Mouse (Mus musculus) stomach, postnatal 0 days (tissue): ENCODE measurements around the gene Glp2r. TPM values are rescaled to one million over a fixed set of nuclear protein-coding genes. Genes with fewer than 3 reads are reported as not detected.

Experiments
- ATAC-seq: fragments of 200-750 bp; cut with Nextera tagmentation; 2 replicates; pipeline ENCODE4 v1.8.0; 2017; ENCODE audit not compliant: low FRiP score, low TSS enrichment
- DNase-seq: peaks from one replicate; pipeline ENCODE4 v3.0.0-alpha.2; 2016; ENCODE audit warnings: low spot score
- H3K27ac ChIP-seq: fragments of 300-500 bp; sonication (generic); replicated peaks from 2 replicates; pipeline ENCODE4 v1.5.1; 2014; ENCODE audit warnings: mild to moderate bottlenecking, control low read depth
- H3K27me3 ChIP-seq: fragments of 300-500 bp; sonication (generic); 2 replicates; pipeline ENCODE4 v1.6.1; 2014; ENCODE audit warnings: low read length; ENCODE audit not compliant: control insufficient read depth, insufficient read depth
- H3K36me3 ChIP-seq: fragments of 300-500 bp; sonication (generic); 2 replicates; pipeline ENCODE4 v1.6.1; 2014; ENCODE audit warnings: low read length, mixed read lengths; ENCODE audit not compliant: control insufficient read depth, insufficient read depth
- H3K4me1 ChIP-seq: fragments of 300-500 bp; sonication (generic); replicated peaks from 2 replicates; pipeline ENCODE4 v1.6.1; 2014; ENCODE audit warnings: antibody characterized with exemption; ENCODE audit not compliant: control insufficient read depth, insufficient read depth
- H3K4me2 ChIP-seq: fragments of 300-500 bp; sonication (generic); replicated peaks from 2 replicates; pipeline ENCODE4 v1.6.1; 2014; ENCODE audit warnings: low read depth, mild to moderate bottlenecking, control low read depth, moderate library complexity
- H3K4me3 ChIP-seq: fragments of 300-500 bp; sonication (generic); 2 replicates; pipeline ENCODE4 v1.5.1; 2014; ENCODE audit warnings: low read depth, low read length, control low read depth
- H3K9ac ChIP-seq: fragments of 300-500 bp; sonication (generic); 2 replicates; pipeline ENCODE4 v1.6.1; 2014; ENCODE audit warnings: mild to moderate bottlenecking, low read length, control low read depth, mixed read lengths
- H3K9me3 ChIP-seq: fragments of 300-500 bp; sonication (generic); 2 replicates; pipeline ENCODE4 v1.6.1; 2016; ENCODE audit warnings: low read length; ENCODE audit not compliant: control insufficient read depth
- CTCF ChIP-seq: IDR thresholded peaks from 2 replicates; pipeline ENCODE4 v1.5.1; 2016; ENCODE audit warnings: antibody characterized with exemption, low read depth, mild to moderate bottlenecking, moderate library complexity
- EP300 ChIP-seq: optimal IDR thresholded peaks from 2 replicates; pipeline ENCODE3; 2016; ENCODE audit warnings: antibody characterized with exemption
- WGBS: fragments of 180-500 bp; shearing (Covaris S2); extraction: QIAGEN DNeasy Blood & Tissue Kit; methylation state at CpG from one replicate; pipeline ENCODE4 v1.1.7; 2014; 5-methylcytosine and 5-hydroxymethylcytosine counted together
- polyA plus RNA-seq: library from polyadenylated mRNA; unstranded; fragments of >200 nt; fragmentation: Nextera tagmentation; extraction: Ambion mirVana; gene quantifications from 2 replicates; pipeline ENCODE4 v1.2.1, GENCODE M21; 2015

The Glp2r gene
- polyA plus RNA-seq, 1 experiment from 2014 or later, result 0.50 TPM

DNA sequence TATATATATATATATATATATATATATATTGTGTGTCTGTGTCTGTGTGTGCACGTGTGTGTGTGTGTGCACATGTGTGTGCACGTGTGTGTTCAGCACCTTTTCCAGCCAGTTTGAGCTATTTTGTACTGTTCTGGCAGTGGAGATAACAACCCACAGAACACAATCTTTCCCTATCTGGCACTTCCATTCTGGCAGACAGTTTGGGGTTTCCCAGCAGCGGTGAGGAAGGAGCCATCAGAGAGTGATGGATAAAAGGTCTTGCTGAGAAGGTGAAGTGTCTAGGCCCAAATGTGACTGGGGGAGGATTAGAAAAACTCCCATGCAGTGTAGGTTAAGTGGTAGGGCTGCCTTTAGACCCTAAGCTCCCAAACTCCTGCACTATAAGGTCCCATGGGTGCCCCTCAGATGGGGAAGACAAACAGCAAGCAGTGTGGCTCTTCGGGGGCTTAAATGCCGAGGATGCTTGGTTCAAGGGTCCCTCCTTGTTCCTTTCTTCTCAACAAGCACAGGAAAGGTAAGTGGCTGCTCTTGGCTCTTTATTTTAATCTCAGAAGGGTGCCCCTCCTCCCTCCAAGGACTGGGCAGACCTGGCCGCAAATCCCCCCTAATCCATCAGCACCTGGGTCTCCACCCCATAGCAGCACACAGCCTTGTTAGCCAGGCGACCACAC lies 76.1 kb downstream of the Glp2r start, which contains the start of gene Rcvrn:
Gene Rcvrn, plus strand, starts transcription at position 624 of the 674 bp plus-strand sequence.
- WGBS, result 62% methylated on average over 7 of the region's 7 CpGs
- no peak for DNase-seq
- Histone ChIP-seq H3K27ac (no peak within 1 kb of the TSS), H3K36me3 (no peaks in the 10 kb centered on the region), H3K27me3 (no peaks in the 10 kb centered on the region), H3K4me2 (no peak within 1 kb of the TSS), H3K9ac (no peak within 1 kb of the TSS), H3K9me3 (no peaks in the 10 kb centered on the region), H3K4me1 (no peaks in the 10 kb centered on the region), H3K4me3 (no peak within 1 kb of the TSS)
- TF ChIP-seq EP300 (no peak), CTCF (no peak)
- ATAC-seq, result no peak

DNA sequence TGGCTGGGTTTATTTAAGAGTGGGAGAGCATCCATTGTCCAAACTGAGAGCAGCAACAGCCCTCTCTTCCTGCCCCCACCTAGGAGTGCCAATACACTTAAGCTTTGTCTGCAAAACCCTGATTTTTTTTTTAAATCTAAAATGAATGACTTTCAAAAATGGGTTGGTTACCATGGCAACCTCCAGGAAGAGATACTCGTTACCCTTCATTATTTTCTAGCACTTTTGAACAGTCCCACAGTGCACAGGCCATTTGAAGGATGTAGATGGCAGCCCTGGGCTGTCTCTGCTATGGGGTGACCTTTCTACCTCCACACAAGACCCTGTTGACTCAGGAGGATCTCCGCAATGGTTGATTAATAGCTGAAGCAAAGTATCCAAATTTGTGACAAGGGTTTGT lies 84.8 kb downstream of the Glp2r start:
- Histone ChIP-seq H3K9me3 (no peaks in the 10 kb centered on the region), H3K27ac (no peak overlapping the region), H3K4me2 (no peak overlapping the region), H3K4me3 (no peak overlapping the region), H3K9ac (no peak overlapping the region), H3K4me1 (no peaks in the 10 kb centered on the region), H3K36me3 (no peaks in the 10 kb centered on the region), H3K27me3 (no peaks in the 10 kb centered on the region)
- ATAC-seq (no peak), DNase-seq (no peak)
- WGBS, result 74% methylated on average over 2 of the region's 2 CpGs
- TF ChIP-seq CTCF (no peak), EP300 (no peak)

DNA sequence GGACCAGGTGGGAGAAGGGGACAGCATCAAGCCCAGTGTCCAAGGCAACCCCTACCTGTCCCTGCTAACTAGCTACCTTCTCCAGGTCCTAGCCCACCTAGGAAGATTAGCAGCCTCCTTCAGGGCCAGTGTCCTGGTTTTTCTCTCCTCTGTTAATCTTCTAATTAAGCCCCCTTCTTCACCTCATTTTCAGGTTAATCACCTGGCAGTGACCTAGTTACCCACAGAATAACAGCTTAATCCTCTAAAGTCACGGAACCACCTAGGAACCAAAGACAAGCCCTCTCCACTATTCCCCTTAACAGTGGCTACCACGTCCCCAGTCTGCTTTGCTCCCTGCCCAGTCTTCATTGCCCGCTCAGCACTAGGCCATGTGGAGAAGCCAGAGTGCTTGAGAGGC lies 89.1 kb downstream of the Glp2r start:
- 86% methylated on average over 3 of the region's 3 CpGs for WGBS
- Histone ChIP-seq H3K9me3 (no peaks in the 10 kb centered on the region), H3K36me3 (no peaks in the 10 kb centered on the region), H3K4me1 (no peaks in the 10 kb centered on the region), H3K4me2 (no peak overlapping the region), H3K27me3 (no peaks in the 10 kb centered on the region), H3K9ac (no peak overlapping the region), H3K27ac (no peak overlapping the region), H3K4me3 (no peak overlapping the region)
- no peak for TF ChIP-seq CTCF
- no peak for TF ChIP-seq EP300
- DNase-seq, result no peak
- ATAC-seq, result no peak

DNA sequence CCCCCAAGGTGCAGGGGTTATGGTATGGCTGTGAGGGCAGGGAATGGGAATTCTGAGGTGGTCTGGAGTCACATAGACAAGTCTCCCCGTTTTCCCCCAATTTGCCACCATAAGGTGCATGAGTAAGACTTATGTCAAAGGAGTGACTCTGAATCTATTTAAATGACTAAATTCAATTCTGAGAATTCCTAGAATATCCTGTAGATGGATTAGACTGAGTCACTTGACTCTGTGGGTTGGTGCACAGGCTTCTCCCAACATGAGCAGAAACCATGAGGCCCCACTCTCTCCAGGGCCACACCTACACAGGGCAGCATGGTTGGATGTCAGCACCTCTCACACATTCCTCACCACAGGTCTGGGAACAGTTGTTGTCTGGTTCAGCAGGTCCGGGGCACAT lies 91.0 kb downstream of the Glp2r start:
- no peak overlapping the region for H3K4me3 ChIP-seq
- H3K9me3 ChIP-seq, result no peaks in the 10 kb centered on the region
- DNase-seq, result no peak
- H3K4me1 ChIP-seq, result no peaks in the 10 kb centered on the region
- no peak overlapping the region for H3K9ac ChIP-seq
- TF ChIP-seq EP300 (no peak), CTCF (no peak)
- no peaks in the 10 kb centered on the region for H3K36me3 ChIP-seq
- H3K4me2 ChIP-seq, result no peak overlapping the region
- no peak overlapping the region for H3K27ac ChIP-seq
- no peaks in the 10 kb centered on the region for H3K27me3 ChIP-seq
- WGBS, result 83% methylated on average over 2 of the region's 2 CpGs
- ATAC-seq, result no peak

DNA sequence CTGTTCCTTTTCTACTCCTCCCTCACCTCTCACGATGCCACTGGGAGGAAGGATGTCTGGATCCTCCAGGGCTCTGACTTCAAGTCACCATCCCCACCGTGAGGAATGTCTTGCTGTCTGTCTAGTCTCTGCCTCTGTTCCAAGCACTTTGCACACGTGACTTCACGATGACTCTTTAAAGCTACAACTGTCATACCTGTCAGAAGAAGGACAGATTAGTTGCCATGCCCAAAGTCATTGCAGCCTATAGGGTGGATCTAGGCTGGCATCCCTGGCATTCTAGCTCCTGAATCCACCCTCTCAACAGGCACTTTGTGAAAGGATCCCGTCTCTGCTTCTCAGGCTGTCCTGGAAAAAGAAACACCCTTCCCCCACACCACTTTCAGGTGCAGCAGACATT lies 91.7 kb downstream of the Glp2r start:
- H3K4me1 ChIP-seq, result no peaks in the 10 kb centered on the region
- TF ChIP-seq CTCF (no peak), EP300 (no peak)

DNA sequence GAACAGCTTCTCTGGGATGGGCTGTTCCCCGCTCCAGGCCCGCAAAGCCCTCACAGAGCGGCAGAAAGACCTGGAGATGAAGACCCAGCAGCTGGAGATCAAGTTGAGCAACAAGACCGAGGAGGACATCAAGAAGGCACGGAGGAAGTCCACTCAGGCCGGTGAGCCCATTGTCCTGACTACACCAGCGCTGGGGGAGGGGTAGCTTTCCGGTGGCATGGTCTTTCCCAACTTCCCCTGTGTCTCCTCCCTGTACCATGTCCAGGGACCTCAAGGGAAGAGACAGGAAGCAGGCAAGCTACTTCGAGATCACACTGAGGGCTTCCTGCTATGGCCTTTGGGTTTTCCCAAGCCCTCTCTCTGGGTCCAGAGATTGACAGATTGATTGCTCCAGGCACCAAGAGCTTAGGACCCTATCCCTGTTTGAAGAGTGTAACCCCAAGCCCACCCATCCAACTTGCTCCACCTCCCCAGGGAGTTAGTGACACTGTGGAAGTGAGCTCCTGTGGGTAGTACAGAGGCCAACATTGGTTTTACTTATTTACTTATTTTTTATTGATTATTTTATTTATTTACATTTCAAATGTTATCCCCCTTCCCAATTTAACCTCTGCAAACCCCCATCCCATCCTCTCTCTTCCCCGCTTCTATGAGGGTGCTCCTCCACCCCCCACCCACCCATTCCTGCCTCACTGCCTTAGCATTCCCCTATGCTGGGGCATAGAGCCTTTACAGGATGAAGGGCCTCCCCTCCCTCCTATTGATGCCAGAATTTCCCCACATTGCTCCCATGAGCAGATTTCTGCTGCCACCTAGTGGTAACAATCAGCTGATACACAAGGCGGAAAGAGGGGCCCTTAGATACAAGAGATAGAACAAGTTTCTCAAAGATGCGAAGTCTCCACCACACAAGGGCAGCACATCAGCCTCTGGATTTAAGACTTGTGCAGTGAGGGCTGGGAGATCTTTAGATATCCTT lies 95.1 kb downstream of the Glp2r start:
- Histone ChIP-seq H3K4me2 (no peak overlapping the region), H3K36me3 (no peaks in the 10 kb centered on the region), H3K9ac (no peak overlapping the region), H3K27ac (no peak overlapping the region), H3K27me3 (no peaks in the 10 kb centered on the region), H3K4me1 (no peaks in the 10 kb centered on the region), H3K9me3 (no peaks in the 10 kb centered on the region), H3K4me3 (no peak overlapping the region)
- DNase-seq (peak; percentile 39), ATAC-seq (peak; percentile 42; the same call in 1 of the 2 replicates)
- WGBS, result 60% methylated on average over 12 of the region's 12 CpGs
- TF ChIP-seq CTCF, result peak; percentile 98
- no peak for TF ChIP-seq EP300

More for the DNA sequence above, 91.7 kb downstream of the Glp2r start:
- Histone ChIP-seq H3K9ac (no peak overlapping the region), H3K9me3 (no peaks in the 10 kb centered on the region), H3K4me3 (no peak overlapping the region), H3K27ac (no peak overlapping the region), H3K27me3 (no peaks in the 10 kb centered on the region), H3K36me3 (no peaks in the 10 kb centered on the region), H3K4me2 (no peak overlapping the region)
- 59% methylated on average over 5 of the region's 5 CpGs for WGBS
- no peak for ATAC-seq
- no peak for DNase-seq
